Mouse (Mus musculus) olfactory bulb, adult 2 months (tissue): Measurements from ENCODE around the gene Prcd. TPM values are rescaled to one million over a fixed set of nuclear protein-coding genes. Genes with fewer than 3 reads are reported as not detected.
A peak's percentile ranks its signal among the peaks of the same experiment; 100 is the strongest.

ENCODE experiments used
- H3K27ac ChIP-seq: fragments of 200-500 bp; 2 replicates; pipeline ENCODE4 v1.5.1; 2012; ENCODE audit warnings: low read depth, low read length; ENCODE audit not compliant: insufficient read depth
- H3K4me1 ChIP-seq: fragments of 200-500 bp; 2 replicates; pipeline ENCODE4 v1.6.1; 2012; ENCODE audit warnings: low read length; ENCODE audit not compliant: control insufficient read depth, insufficient read depth
- H3K4me3 ChIP-seq: fragments of 200-500 bp; 2 replicates; pipeline ENCODE4 v1.5.1; 2012; ENCODE audit warnings: mild to moderate bottlenecking, low read depth, low read length, moderate library complexity; ENCODE audit not compliant: insufficient read depth
- CTCF ChIP-seq: fragments of 200-500 bp; IDR thresholded peaks from 2 replicates; pipeline ENCODE4 v1.5.1; 2012; ENCODE audit warnings: low read depth, mild to moderate bottlenecking, low read length, moderate library complexity; ENCODE audit not compliant: insufficient read depth
- POLR2A ChIP-seq: fragments of 200-500 bp; IDR thresholded peaks from 2 replicates; pipeline ENCODE4 v1.6.1; 2012; ENCODE audit warnings: mild to moderate bottlenecking, low read depth, low read length, moderate library complexity; ENCODE audit not compliant: insufficient read depth
- WGBS: fragments of 180-500 bp; shearing (Covaris S2); methylation state at CpG from one replicate; pipeline ENCODE4 v1.1.7; 2018; 5-methylcytosine and 5-hydroxymethylcytosine counted together
- polyA plus RNA-seq: library from polyadenylated mRNA; stranded (reverse); fragments of >200 nt; gene quantifications from 2 replicates; pipeline ENCODE4 v1.2.4, GENCODE M21; 2012; ENCODE audit warnings: low replicate concordance; ENCODE audit not compliant: missing spikeins, insufficient read depth, insufficient read length

The Prcd gene
- polyA plus RNA-seq, 1 experiment = not detected

GRCm38 (mm10) chr11:116616438-116617118 lies 36.8 kb upstream of the Prcd start:
- no peak overlapping the region for H3K27ac ChIP-seq
- 80% methylated on average over 10 of the region's 10 CpGs for WGBS
- peaks cover 14% of the 10 kb centered on the region for H3K4me1 ChIP-seq
- no peak overlapping the region for H3K4me3 ChIP-seq
- no peak for TF ChIP-seq POLR2A

GRCm38 (mm10) chr11:116617641-116618040 lies 35.7 kb upstream of the Prcd start:
- H3K4me1 ChIP-seq = peaks cover 14% of the 10 kb centered on the region
- TF ChIP-seq CTCF (no peak), POLR2A (no peak)
- H3K4me3 ChIP-seq = no peak overlapping the region
- no peak overlapping the region for H3K27ac ChIP-seq
- 47% methylated on average over 7 of the region's 7 CpGs for WGBS

GRCm38 (mm10) chr11:116618666-116619065 lies 34.7 kb upstream of the Prcd start:
- H3K4me3 ChIP-seq = no peak overlapping the region
- no peak overlapping the region for H3K27ac ChIP-seq
- no peak for TF ChIP-seq CTCF
- 87% methylated on average over 7 of the region's 7 CpGs for WGBS
- H3K4me1 ChIP-seq = peaks cover 18% of the 10 kb centered on the region

DNA sequence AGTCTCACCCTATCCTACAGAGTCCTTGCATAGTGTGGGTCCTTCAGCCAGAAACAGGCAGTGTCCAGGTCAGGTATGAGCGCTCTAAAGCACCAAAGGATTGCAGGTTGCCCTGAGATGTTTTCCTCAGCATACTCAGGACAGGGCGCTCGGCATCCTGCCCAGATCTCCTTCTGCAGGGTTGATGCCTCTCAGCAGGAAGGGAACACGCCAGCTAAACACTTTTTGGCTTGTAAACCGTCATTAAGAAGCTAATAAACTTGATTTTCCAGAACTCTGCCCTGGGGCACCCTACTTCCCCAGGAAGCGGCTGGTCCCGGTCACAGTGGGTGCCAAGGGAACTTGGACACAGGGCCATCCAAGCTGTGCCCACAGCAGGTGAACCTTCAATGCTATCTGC lies 34.2 kb upstream of the Prcd start:
- H3K4me1 ChIP-seq = peaks cover 23% of the 10 kb centered on the region
- H3K4me3 ChIP-seq = no peak overlapping the region
- WGBS = 77% methylated on average over 7 of the region's 7 CpGs
- no peak overlapping the region for H3K27ac ChIP-seq
- TF ChIP-seq POLR2A (no peak), CTCF (no peak)

- TF ChIP-seq CTCF (no peak), POLR2A (no peak)
- H3K27ac ChIP-seq = no peak overlapping the region
- peaks cover 27% of the 10 kb centered on the region for H3K4me1 ChIP-seq
- WGBS = 57% methylated on average over 8 of the region's 8 CpGs
- no peak overlapping the region for H3K4me3 ChIP-seq
Observed at GRCm38 (mm10) chr11:116619561-116619960, 33.8 kb upstream of the Prcd start.

DNA sequence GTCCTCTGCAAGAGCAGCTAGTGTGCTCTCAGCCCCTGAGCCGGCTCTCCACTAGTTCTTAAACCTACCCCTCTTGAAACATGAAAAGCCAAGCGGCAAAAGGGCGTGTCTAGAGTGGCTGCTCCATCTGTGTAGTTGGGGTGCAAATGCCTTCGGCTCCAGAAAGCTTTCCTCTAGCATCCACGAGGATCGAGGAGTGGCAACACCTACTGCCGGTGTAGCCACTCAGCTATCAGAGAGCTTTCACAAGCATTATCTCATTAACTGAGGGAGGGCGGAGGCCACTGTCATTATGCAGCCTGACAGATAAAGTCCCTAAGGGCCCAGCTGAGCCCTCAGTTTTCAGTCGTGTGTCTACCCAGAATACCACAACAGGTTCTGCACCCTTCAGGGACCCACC lies 33.3 kb upstream of the Prcd start:
- Histone ChIP-seq H3K4me3 (no peak overlapping the region), H3K4me1 (peaks cover 29% of the 10 kb centered on the region), H3K27ac (no peak overlapping the region)
- no peak for TF ChIP-seq POLR2A
- TF ChIP-seq CTCF = no peak
- WGBS = 43% methylated on average over 9 of the region's 9 CpGs

DNA sequence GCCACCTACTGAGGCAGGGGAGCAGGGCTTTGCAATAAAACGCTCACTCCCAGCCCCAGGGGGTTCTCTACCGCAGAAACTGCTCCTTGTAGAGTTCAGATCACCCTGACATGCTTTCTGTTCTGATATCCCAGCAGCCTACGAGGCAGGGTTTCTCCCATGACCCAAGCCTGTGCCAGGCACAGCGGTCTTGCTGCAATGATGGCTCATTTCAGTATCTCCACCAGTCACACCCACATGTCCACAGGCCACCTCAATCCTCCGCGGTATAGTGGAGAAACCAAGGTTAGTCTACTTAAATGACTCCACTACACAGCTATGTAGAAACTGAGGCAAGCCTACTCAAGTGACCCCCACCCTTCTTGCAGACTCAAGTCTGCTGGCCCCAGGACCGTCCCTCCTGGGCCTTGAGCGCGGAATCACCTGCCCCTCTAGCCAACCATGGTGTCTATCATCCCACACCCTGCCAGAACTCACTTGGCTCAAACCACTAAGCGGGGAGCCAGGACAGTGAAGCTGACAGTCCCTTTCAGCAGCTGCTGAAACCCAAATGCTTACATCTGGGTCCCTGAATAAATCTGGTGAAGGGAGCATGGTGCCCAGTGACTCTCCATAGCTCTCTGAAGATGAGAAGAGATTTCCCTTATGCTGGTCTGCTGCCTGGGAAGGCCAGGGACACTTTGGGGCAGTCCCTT lies 32.6 kb upstream of the Prcd start:
- TF ChIP-seq POLR2A (no peak), CTCF (no peak)
- H3K4me1 ChIP-seq = peaks cover 26% of the 10 kb centered on the region
- H3K4me3 ChIP-seq = no peak overlapping the region
- 86% methylated on average over 10 of the region's 10 CpGs for WGBS
- H3K27ac ChIP-seq = no peak overlapping the region

- Histone ChIP-seq H3K4me1 (peaks cover 25% of the 10 kb centered on the region), H3K27ac (no peak overlapping the region), H3K4me3 (no peak overlapping the region)
- TF ChIP-seq CTCF (no peak), POLR2A (no peak)
- 50% methylated on average over 6 of the region's 6 CpGs for WGBS
Observed at GRCm38 (mm10) chr11:116621258-116621704, 32.1 kb upstream of the Prcd start.

GRCm38 (mm10) chr11:116623281-116624124 lies 29.8 kb upstream of the Prcd start:
- peaks cover 25% of the 10 kb centered on the region for H3K4me1 ChIP-seq
- peak overlapping the region; percentile 37 for H3K4me3 ChIP-seq
- H3K27ac ChIP-seq = no peak overlapping the region
- WGBS = 21% methylated on average over 40 of the region's 40 CpGs
- no peak for TF ChIP-seq POLR2A
- no peak for TF ChIP-seq CTCF
